Mouse (Mus musculus) frontal cortex, postnatal 14 days (tissue): Measurements from ENCODE around the gene Cbfa2t3.

Experiments used
- DNase-seq, 2 experiments: peaks; one replicate each; pipeline ENCODE4 v3.0.0; 2022; ENCODE audit warnings: low spot score in 2 of 2

The Cbfa2t3 gene

GRCm38 (mm10) chr8:122718711-122719499 is 20.0 kb upstream of the Cbfa2t3 start:
- no peak for DNase-seq

GRCm38 (mm10) chr8:122717869-122718509 is 19.1 kb upstream of the Cbfa2t3 start:
- DNase-seq = no peak

DNA sequence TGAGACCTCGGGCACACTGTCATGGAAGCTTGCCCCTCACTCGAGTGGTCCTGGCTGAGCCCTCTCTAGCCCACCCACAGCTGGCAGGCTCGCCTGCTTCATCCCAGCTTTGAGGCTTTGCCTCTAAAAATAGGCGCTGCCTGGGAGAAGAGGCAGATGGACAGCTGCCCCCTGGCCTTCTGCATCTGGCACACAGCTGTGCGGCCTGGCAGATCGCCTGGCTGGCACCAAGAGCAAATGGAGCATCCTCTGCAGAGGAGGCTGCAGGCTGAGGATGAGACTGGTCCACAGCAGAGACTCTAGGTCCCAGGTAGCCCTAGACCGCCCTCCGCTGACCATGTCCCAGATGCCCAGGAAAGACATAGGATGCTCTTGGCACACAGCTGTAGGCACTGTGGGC is 17.7 kb upstream of the Cbfa2t3 start:
- no peak for DNase-seq

- no peak for DNase-seq
Measured at GRCm38 (mm10) chr8:122713157-122713518, 14.2 kb upstream of the Cbfa2t3 start.

DNA sequence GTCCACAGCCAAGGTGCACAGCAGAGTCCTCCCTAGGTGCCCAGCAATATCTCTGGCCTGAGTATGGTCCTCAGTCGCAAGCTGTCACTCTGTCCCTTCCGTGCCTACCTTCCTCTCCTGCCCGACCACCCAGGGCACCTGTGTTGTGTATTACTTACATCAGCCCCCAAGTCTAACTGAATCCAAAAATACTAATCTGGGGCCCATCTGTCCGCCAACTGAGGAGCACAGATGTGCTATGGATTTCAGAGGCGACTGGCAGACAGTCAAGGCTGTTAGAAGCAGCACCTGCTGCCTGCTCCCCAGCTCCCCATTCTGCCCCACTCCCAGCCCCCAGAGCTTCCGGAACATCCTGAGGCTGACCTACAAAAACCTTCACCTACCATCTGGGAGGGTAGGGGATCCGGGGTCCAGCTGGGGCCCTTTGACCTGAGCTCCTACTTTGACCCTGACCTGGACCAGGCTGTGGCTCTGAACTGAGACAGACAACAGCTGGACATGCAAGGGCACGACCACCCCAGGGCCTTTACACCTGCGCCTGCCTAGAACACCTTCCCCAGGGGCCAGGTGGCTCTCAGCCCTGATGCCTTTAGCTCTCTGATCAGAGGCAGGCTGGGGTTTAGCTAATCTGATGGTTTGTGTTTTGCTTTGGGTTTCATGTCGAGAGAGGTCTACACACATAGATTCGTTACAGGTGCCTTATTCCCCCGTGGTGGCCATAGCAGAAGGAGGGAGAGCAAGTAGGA is 13.7 kb upstream of the Cbfa2t3 start:
- no peak for DNase-seq

DNA sequence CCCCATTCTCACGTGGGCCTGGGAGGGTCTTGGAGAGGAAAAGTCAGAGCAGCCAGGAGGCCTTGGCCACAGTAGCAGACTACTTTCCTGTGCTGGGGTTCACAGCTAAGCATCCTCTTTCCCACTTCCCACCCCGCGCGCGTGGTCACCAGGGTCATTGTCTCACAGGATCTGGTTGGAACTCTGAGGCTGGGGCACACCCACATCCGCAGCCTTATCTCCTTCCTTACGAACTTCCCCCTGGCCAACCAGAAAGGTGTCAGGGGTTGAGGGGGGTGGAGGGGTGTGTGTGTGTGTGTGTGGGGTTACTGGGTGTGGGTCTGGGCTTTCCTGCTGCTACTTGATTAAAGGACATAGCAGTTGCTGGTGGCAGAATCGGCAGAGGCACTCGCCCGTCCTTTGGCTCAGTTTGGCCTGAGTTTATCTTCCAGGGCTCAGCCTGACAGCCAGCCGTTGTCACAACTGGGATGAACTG is 13.0 kb upstream of the Cbfa2t3 start:
- DNase-seq = no peak

GRCm38 (mm10) chr8:122711480-122711879 is 12.6 kb upstream of the Cbfa2t3 start:
- no peak for DNase-seq

- DNase-seq = no peak
Measured at GRCm38 (mm10) chr8:122709340-122710111, 10.6 kb upstream of the Cbfa2t3 start.

- DNase-seq = no peak
Measured at GRCm38 (mm10) chr8:122707184-122707583, 8.3 kb upstream of the Cbfa2t3 start.

DNA sequence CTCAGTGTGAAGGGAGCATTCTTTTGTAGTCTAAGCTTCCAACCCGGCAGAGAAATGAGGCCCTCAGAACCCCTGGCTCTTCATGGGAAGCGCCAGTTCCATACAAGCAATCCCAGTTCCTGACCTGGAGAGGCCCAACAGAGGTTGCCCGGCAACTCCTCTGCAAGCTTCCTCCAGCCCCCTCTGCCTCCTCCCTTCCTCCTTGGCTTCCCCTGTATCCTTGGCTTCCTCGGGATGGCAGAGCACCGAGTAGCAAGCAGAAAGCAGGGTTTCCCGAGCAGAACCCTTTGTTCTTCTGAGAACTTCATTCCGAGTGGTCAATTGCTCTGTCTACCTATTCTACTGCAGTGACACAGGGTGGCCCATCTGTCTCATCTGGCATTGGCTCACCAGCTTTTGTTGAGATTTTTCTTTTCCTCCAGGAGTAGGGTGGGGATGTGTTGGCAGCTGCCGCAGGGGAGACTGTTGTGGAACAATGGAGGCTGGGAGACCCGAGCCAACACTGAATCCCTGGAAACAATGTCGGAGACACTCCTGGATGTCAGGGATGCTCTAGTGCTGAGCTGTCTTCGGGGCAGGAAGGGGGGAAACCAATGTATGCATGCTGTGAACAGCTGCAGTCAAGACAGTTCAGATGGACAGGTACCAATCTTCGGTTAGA is 7.1 kb upstream of the Cbfa2t3 start:
- DNase-seq = no peak

DNA sequence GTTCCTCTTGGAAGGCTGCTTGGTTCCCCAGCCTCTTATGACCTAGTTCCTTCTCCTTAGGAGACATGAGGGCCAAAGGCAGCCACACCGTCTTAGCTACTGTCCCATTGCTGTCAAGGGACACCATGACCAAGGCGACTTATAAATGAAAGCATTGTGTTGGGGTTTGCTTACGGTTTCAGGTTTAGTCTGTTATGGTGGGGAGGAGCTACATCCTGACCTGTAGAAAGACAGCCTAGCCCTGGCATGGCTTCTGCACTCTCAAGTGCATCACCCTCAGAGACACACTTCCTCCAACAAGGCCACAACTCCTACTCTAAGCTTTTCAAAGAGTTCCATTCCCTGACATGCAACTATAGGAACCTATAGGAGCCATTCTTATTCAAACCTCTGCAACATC is 5.7 kb upstream of the Cbfa2t3 start:
- no peak for DNase-seq

GRCm38 (mm10) chr8:122702957-122703356 is 4.0 kb upstream of the Cbfa2t3 start:
- DNase-seq = no peak

GRCm38 (mm10) chr8:122702301-122702941 is 3.5 kb upstream of the Cbfa2t3 start:
- DNase-seq = no peak

GRCm38 (mm10) chr8:122701441-122702185 is 2.7 kb upstream of the Cbfa2t3 start:
- DNase-seq = no peak

- DNase-seq = no peak
Measured at GRCm38 (mm10) chr8:122700628-122701027, 1.7 kb upstream of the Cbfa2t3 start.

- DNase-seq = no peak
Measured at GRCm38 (mm10) chr8:122698254-122698768, 598 bp downstream of the Cbfa2t3 start.

DNA sequence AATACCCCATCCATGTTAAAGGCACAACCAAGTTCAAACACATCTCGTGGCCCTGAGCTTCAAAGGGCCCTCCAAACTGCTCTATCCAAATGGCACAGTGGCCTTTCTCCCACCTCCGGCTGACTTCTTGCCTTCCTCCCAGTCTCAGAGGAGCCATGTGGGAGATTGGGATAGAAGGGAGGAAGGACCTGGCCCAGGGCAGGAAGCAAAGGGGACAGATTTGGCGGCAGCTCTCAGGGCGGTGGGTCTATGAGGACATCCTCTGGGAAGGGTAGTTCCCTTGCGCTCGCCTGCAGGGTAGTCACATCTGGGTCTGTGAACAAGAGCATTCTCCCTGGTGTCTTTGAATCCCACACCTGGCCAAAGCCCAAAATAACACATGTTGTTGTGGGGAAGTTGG is 1.3 kb downstream of the Cbfa2t3 start:
- no peak for DNase-seq

- no peak for DNase-seq
Measured at GRCm38 (mm10) chr8:122697181-122697581, 1.7 kb downstream of the Cbfa2t3 start.

- DNase-seq = no peak
Measured at GRCm38 (mm10) chr8:122695438-122696042, 3.4 kb downstream of the Cbfa2t3 start.
